Mouse (Mus musculus) retina, adult 2 months (tissue): ENCODE measurements around the gene Oxsm.

Experiments
- DNase-seq: peaks from one replicate; pipeline ENCODE4 v3.0.0-alpha.2; 2012; ENCODE audit warnings: low read depth, low spot score

The Oxsm gene

DNA sequence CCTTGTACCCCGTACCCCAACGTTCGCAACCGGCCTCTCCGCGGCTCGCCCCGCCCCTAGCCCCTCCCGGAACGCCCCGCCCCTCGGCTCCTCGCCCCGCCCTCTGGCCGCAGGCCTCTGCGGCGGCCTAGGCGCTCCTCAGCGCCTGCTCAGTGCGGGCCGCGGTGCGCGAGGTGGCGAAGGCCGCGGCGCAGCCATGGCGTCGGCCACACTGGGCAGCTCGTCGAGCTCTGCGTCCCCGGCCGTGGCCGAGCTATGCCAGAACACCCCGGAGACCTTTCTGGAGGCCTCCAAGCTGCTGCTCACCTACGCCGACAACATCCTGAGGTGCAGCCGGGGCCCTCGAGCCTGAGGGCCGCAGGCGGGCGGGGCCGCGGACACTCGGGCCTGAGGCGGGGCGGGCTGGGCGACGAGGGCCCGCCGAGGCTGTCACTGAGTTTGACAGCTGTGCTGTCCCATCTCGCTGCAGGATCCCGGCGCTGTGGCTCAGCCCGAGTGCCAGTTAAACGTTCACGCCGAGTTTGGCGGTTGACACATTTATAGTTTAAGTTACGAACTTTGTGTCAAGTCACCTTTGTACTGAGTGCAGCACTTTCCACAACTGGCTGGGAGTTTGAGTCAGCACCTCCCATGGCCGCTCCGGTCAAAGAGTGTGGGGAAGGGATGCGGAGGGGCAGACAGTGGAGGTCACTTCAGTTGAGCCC is at the start of gene Oxsm, which contains the start of gene Ngly1:
Gene Oxsm (minus strand): TSS at position 638 of the 704 bp plus-strand sequence.
Gene Ngly1 (plus strand): TSS at position 110 of the 704 bp plus-strand sequence.
- DNase-seq, result peak; percentile 64

- DNase-seq, result no peak
These were observed 47.3 kb upstream of the Oxsm start for GRCm38 (mm10) chr14:16296816-16297468.

GRCm38 (mm10) chr14:16293921-16294320 is 44.3 kb upstream of the Oxsm start:
- no peak for DNase-seq

- DNase-seq, result no peak
These were observed 43.4 kb upstream of the Oxsm start for GRCm38 (mm10) chr14:16293015-16293414.

DNA sequence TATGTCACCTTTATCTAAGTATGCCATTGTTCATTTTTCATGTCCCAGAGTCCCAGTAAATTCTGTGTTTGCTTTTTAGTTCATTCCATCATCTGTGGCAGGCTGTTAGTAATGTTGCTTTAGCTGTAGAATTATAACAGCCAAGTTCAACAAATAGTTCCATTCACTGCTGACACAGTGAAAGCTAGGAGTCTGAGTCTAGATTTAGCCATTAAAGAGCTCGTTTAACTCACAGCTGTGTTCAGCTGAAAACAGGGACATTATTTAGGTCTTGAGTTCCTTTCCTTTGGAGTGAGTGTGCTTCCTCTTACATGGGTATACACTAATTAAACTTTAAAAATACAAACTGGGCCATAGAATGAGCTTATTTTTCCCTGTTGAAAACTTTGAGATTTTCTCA is 42.8 kb upstream of the Oxsm start:
- DNase-seq, result no peak

- DNase-seq, result no peak
These were observed 34.4 kb upstream of the Oxsm start for GRCm38 (mm10) chr14:16283966-16284365.

- DNase-seq, result no peak
These were observed 29.6 kb upstream of the Oxsm start for GRCm38 (mm10) chr14:16279196-16279595.

DNA sequence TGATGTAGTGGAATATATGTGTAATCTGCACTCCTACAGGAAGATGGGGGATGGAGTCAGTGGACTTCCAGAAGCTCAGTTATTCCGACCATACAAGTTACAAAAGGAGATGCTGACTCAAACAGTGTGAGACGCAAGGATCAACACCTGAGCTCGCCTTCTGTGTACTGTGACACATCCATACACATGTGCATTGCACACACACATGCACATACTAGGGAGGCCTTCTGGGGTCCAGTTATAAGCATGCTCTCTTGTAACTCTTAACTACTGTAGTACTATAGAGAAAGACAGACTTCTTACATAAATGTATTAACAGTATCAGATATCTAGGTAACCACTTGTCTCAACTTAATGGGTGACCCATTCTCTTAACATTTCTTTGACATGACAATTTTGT is 24.1 kb upstream of the Oxsm start:
- no peak for DNase-seq

GRCm38 (mm10) chr14:16269776-16270175 is 20.2 kb upstream of the Oxsm start:
- DNase-seq, result no peak

DNA sequence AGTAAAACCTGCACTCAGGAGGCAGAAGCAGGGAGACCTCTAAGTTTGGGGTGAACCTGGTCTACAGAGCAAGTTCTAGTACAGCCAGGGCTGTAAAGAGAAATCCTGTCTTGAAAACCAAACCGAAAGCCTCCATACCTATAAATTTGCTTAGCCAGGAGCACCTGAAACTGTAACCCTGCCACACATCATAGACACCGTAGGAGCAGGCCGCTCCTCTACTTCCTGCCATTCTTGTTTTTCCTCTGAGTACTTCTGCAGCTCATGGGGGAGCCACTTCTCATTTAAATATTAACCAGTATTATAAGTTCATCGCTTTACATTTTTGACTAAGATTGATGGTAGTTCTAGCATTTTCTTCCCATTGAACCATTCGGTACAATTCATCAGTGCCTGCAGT is 17.4 kb upstream of the Oxsm start:
- DNase-seq, result no peak

DNA sequence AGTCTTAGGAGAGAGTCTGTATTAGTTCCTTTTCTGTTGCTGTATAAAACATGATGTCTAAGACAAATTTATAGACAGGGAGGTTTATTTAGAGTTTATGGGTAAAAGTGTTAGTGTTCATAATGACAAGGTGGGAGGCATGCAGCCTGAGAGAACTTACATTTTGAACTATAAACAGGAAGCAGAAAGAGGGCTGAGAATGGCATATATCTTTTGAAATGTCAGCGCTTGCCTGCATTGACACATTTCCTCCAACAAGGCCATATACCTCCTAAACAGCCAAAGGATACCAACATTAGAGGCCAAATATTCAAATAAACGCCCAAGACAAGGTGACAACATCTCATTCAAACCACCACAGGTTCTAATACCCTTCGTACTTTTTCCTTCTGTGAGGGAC is 12.3 kb upstream of the Oxsm start:
- no peak for DNase-seq

DNA sequence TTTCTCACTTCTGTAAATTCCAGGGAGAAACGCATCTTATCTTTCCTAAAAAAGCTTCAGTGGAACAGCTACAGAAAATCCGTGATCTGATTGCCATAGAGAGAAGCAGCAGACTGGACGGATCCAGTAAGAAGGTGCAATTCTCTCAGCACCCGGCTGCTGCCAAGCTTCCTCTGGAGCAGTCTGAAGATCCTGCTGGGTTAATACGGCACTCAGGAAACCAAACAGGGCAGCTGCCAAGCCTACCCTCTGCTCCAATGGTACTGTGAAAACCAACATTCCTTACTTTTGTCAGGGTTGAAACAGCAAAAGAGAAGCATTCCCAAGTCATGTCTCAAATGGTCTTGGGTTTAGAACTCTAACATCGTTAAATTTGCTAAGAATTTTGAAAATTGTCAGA is 10.9 kb upstream of the Oxsm start:
- DNase-seq, result no peak

- no peak for DNase-seq
These were observed 6.6 kb upstream of the Oxsm start for GRCm38 (mm10) chr14:16256209-16256608.

GRCm38 (mm10) chr14:16255745-16256144 is 6.1 kb upstream of the Oxsm start:
- DNase-seq, result no peak

GRCm38 (mm10) chr14:16250099-16250498 is 491 bp upstream of the Oxsm start:
- DNase-seq, result no peak

GRCm38 (mm10) chr14:16248603-16249157 is 928 bp downstream of the Oxsm start:
- DNase-seq, result no peak

DNA sequence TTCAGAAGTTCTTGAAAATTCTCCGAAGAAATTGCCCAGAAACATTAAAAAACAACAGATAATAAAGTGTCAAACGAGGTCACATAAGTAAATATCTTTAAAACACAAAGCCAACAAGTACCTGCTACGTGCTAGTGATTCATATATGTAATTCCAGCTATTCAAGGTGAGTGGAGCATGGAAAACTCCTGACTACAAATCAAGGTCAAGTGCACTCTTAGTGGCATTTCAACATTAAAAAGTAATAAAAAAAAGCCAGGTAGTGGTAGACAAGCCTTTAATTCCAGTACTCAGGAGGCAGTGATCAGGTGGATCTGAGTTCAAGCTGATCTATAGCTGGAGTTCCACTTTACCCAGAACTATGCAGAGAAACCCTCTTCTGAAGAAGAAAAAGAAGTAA is 1.5 kb downstream of the Oxsm start:
- DNase-seq, result no peak

GRCm38 (mm10) chr14:16246340-16246912 is 3.2 kb downstream of the Oxsm start:
- DNase-seq, result no peak

DNA sequence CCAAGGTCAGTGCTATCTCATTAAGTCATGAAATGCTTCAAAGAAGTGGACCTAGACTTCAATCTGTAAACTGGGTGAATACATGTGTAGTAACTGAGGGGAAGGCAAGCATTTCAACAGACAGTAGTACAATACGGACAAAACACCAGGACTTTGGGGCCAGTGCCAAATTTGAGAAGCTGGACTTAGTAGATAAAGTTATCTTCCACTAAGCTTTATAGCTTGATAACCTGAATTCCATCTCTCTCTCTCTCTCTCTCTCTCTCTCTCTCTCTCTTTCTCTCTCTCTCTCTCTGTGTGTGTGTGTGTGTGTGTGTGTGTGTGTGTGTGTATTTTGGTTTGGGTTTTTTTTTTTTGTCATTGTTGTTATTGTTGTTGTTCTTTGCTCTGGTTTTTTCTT is 4.5 kb downstream of the Oxsm start:
- DNase-seq, result no peak

GRCm38 (mm10) chr14:16244370-16244769 is 5.2 kb downstream of the Oxsm start:
- no peak for DNase-seq

GRCm38 (mm10) chr14:16243603-16244209 is 5.9 kb downstream of the Oxsm start:
- DNase-seq, result no peak

DNA sequence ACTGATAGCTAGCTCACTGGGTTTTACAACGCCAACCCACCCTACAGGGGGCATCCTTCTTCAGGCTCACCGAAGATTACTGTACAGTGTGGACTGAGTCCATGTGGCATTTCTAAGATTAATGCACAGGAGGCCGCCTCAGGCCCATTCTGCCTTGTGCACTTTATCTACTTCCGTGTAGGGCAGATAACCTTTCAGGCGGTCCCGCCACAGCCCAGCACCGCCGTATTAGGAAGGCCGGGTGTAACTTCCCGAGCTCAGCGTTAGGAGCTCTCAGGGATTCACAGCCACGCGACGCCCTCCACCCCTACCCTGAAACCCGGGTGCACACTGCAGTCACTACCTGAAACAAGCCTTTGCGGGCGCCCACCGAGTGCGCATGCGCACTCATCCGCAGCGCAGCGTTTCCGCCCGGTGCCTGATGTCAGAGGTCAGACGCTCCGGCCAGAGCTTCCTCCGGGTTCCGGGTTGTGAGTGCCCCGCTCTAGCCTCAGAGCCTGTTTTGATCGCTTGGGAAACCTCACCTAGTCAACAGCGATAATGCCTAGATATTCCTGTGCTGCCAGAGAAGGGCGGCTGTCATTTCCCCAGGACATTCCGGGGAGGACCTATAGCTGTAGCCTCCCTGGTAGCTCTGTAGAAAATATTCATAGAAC is 6.5 kb downstream of the Oxsm start:
- DNase-seq, result peak; percentile 71
